Mouse (Mus musculus): Measurements from ENCODE around the gene Cd83. TPM values are rescaled to one million over a fixed set of nuclear protein-coding genes. Genes with fewer than 3 reads are reported as not detected.

Gene Cd83
- 10 to 100 TPM in 1 of 2 experiments, 1 to 10 TPM in 1; 9.7 to 12.7 TPM for total RNA-seq (2021)
- long read RNA-seq, experiment 1, transcript Cd83-201 (5 exons, 2,477 nt) = major isoform, 21 of 26 reads
- long read RNA-seq, experiment 1, partial matches to known transcripts = 0 of 26 reads
- long read RNA-seq, experiment 1, other reads (novel, unspliced or antisense) = 2 of 26 reads
- long read RNA-seq, experiment 2, transcript Cd83-201 (5 exons, 2,477 nt) = major isoform, 21 of 25 reads
- long read RNA-seq, experiment 2, partial matches to known transcripts = 0 of 25 reads
- long read RNA-seq, experiment 2, other reads (novel, unspliced or antisense) = 1 of 25 reads

DNA sequence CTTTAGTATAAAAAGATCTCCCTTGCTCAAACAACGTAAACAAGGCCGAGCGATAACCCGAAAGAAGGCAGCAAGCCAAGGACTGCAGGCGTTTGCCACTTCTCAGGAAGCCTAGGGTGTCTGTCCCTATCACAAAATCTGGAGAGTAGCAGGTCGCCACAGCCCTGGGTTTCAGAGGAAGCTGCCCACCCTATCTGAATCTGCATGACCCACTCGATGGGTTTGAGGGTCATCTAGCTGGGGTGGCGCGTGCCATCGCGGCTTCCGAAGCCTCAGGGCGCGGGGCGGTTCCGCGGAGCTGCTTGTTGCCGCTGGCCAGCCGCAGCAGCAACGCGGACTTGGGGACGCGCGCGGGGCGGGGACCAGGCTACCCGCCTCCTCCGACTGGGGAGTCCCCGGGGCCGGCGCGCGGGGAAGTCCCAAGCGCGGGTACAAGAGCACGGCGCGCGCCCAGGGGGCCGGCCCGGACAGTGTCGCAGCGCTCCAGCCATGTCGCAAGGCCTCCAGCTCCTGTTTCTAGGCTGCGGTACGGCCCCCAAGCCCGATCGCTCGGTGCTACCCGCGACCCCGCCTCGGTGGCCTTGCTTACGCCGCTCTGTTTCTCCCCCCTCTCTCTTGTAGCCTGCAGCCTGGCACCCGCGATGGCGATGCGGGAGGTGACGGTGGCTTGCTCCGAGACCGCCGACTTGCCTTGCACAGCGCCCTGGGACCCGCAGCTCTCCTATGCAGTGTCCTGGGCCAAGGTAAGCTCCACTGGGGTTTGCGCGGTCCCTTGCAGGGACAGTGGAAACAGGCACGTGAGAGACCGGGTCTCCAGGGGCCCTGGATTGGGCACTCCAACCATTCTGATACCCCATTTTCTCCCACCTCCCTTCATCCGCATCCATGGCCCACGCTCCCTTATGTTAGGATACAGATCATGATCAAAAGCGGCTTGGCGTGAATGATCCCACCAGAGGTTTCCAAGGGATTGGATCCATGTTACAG lies at the start of gene Cd83:
Gene Cd83, plus strand, starts transcription at position 51 of the 987 bp plus-strand sequence.
- peak; percentile 60 to 62 for DNase-seq (ENCODE audit: low spot score in 2 of 2)

DNA sequence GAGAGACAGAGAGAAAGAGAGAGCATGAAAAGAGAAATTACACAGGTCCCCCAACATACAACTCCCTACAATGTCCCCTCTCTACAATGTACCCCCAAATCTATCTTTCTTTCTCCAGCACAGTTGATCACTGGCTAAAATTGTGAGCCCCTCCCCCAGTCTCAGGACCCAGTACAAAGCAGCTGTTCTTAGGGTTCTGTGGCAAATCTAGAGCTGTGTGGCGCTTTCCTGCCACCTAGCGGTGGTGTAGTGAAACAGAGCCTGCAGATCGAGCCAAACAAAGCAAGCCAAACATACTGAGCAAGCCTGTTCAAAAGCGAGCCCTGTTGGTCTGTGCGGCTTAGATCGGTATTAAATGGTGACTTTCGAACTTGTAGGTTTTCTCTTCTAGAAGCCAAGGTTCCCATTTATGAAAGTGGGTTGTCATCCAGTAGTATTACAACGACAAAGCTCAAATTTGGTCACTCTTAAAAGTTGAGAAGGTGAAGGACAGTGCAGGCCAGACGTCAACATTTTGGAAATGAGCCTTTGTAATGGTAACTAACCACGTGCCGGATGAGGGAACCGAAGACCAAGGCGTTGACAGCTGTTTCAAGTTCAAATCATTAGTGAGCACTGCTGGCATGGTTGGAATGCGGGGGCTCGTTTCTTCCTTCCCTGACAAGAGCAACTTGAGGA lies 44.8 kb upstream of the Cd83 start:
- peak; percentile 86 to 91 for DNase-seq (ENCODE audit: low spot score in 2 of 2)

DNA sequence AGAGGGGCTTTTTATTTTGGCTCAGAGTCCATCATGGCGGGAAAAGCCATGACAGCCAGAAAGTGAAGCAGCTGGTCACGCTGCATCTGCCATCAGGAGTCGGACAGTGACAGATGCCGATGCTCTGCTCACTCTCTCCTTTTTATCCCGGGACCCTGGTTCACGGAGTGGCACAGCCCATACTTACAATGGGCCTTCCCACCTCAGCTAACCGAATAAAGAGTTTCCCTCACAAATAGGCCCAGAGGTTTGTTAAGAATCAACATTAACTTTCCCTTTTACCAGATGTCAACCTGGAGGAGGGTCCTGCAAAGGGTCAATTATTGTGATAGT lies 44.3 kb upstream of the Cd83 start:
- DNase-seq (ENCODE audit: low spot score in 2 of 2) = no peak

DNA sequence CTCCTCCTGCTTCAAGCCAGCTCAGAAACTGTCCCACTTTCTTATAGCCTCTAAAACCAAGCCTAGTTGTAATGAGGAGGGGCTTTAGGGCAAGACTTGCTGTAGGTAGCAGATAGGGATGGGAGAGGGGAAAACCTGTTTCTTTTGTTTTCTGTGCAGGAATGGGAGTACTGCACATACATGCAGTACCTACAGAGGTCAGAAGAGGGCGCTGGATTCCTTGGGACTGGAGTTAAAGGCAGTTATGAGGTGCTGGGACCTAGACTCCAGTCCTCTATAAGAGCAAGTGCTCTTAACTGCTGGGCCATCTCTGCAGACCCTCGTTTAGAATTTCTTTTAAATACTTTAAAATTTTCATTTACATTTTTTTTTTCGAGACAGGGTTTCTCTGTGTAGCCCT lies 41.9 kb upstream of the Cd83 start:
- DNase-seq (ENCODE audit: low spot score in 2 of 2) = no peak

DNA sequence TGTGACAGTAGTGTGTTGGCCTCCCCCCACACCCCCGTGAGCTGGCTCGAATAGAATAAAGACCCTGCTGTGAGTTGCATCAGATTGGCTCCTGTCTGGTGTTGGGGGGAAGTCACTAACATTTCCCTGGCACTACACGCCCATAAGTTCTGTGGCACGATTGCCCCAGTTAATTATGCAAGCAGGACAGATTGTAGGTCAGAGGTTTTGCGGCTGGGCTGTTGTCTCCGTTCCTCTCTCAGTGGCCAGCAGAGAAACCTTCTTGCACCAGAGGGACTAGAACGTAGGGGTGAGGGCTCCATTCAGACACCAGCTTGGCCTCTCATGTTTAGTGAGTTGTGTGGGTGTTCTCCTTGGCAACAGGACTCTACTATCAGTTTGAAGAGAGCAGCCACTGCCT lies 40.3 kb upstream of the Cd83 start:
- no peak for DNase-seq (ENCODE audit: low spot score in 2 of 2)

DNA sequence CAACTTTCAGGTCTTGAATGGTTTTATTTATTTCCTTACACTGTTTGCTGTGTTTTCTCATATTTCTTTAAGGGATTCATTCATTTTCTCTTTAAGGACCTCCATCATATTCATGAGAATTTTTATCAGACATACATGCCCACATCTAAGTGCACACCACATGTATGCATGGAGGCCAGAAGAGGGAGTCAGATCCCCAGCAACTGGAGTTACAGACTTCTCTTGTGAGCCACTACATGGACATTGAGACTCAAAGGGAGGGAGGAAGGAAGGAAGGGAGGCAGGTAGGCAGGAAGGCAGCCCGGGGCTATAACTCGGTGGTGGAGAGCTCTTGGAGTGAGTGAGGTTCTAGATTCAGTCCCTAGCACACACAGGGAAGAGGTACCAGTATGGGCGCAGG lies 34.3 kb upstream of the Cd83 start:
- no peak for DNase-seq (ENCODE audit: low spot score in 2 of 2)

DNA sequence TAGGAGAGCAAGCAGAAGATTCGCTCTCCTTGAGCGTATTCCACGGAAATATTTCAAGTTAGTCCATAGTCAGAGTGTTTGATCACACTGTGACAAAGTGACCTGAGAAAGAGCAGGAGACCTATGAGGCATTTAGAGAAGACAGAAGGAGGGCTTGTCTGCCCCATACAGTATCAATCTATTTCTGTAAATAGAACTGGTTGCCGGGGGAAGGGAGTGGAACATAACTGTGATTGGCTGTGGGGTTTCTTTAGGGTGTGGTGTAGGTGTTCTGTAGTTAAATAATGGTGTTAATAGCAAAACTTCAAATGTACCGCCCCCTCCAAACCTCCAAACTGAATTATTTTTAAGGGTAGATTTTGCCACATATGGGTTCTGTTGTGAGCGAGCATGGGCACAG lies 33.6 kb upstream of the Cd83 start:
- DNase-seq (ENCODE audit: low spot score in 2 of 2) = no peak

DNA sequence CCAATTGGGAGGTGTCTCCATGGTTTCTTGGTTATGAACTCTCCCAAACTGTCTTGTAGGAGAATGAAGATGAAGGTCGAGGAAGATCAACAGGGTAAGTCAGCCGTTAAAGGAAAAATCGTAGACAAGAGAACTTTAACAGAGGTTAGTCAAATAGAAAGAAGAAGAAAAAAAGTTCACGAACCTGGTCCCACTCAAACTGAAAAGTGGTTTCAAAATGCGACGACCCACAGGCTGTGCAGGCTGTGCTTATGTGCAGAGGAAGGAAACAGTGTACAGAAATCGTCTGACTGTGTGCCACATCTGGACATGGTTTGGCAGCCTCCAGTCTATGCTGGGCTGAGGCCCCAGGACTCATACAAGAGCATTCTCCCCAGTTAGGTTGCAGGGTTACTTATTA lies 32.2 kb upstream of the Cd83 start:
- no peak for DNase-seq (ENCODE audit: low spot score in 2 of 2)

DNA sequence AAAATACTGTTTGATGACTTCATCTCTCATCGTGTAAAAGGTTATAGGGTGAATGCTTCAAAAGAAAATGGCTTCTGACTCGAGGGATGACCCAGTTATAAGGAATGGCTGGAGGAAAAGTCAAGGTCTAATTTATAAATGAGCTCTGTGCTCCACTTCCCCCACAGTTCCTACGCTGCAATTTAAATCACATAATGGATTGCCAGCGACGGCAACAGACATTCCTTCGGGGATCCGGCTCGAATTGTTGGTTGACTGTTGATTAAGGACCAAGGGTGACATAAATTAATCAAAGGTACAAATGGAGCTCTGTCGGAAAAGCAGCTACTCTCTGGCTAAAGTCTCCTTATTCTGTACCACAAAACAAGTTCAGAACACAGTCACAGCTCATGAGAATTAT lies 30.9 kb upstream of the Cd83 start:
- DNase-seq (ENCODE audit: low spot score in 2 of 2) = no peak

DNA sequence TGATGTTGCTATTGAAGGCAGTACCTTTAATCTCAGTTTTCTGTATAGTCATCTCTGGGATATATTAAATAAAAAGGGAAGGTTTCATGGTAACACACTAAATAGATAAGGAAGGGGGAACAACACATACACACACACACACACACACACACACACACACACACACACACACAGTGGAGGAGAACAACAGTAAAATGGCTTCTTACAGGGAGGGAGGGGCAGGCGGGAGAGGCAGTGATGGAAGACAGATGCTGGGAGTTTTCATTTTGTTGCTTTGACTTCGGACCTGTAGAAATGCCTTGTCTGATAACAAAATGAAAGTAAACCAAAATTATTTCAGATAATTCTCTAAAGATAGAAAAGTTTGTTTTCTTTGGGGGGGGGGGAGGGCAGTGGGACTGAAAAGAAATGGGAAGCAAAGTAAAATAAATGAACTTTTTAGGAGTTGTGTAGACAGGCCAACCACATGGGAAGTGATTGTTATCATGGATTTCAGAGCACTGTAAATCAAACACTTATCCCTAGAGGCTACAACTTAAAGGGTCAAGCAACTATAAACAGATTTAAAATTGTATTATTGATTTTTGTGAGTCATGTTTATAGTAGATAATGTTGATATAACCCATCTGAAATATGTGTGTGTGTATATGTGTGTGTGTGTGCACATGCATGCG lies 30.0 kb upstream of the Cd83 start:
- no peak for DNase-seq (ENCODE audit: low spot score in 2 of 2)

DNA sequence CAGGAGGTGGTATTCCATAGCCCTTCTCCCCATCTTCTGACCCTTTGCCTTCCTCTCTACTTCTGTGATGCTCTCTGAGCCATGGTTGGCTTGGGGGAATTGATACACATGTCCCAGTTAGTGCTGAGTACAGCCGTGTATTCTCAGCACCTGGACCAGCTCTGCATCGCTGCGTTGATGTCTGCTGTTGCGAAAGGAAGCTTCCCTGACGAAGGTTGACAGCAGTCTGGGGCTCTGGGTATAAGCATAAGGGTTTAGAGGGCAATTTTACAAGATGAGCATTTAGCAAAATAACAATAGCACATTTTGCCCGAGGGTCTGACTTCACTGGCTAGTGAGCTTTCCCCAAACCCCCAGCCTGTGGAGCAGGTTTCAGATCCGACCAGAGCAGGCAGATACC lies 29.0 kb upstream of the Cd83 start:
- no peak for DNase-seq (ENCODE audit: low spot score in 2 of 2)

DNA sequence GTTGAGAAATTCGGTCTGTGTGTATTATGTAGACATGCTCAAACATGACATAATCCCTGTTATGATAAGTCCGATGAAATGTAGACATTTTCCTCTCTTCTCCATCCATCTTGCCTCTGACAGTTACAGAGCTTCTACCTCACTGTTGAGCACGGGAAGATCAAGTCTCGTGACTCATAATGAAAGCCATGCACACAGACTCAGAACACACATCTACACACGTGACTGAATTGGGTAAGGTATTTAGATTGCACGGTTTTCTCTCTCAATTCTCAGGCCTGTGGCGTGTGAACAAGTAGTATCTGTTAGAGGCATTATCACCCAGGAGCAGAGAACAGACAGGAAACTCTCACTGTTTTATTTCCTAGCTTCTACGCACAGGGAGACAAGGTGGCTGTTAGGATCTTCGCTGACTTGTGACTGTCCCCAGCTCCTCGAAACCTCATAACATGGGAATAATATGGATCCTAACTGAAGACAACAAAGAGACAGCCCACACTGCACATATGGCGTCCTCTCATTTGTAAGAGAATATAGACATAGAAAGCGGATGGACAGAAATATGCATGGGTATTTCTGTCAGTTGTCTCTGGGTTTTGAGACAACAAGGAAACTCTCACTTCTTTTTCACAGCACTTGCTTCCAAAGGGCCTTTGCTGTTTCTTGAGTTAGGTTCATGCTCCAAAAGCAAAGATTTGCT lies 23.3 kb upstream of the Cd83 start:
- peak in 1 of 2 experiments; percentile 29 for DNase-seq (ENCODE audit: low spot score in 2 of 2)

DNA sequence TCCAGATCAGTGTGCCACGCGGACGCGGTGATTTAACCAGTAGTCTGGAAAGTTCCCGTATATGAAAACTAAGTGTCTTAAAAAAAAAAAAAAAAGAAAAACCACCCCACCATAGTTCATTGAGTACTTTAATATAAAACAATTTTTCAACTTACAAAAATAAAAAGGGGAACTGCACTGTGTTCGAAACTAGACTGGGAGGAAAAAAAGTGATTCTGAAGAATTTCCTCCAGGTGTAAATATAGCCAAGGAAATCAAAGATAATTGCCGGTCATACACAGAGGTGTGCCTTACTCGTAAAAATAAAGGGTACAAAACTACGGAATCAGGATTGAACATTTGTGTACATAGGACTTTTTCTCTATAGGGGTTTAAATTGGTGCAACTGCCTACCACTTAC lies 21.7 kb upstream of the Cd83 start:
- DNase-seq (ENCODE audit: low spot score in 2 of 2) = no peak

DNA sequence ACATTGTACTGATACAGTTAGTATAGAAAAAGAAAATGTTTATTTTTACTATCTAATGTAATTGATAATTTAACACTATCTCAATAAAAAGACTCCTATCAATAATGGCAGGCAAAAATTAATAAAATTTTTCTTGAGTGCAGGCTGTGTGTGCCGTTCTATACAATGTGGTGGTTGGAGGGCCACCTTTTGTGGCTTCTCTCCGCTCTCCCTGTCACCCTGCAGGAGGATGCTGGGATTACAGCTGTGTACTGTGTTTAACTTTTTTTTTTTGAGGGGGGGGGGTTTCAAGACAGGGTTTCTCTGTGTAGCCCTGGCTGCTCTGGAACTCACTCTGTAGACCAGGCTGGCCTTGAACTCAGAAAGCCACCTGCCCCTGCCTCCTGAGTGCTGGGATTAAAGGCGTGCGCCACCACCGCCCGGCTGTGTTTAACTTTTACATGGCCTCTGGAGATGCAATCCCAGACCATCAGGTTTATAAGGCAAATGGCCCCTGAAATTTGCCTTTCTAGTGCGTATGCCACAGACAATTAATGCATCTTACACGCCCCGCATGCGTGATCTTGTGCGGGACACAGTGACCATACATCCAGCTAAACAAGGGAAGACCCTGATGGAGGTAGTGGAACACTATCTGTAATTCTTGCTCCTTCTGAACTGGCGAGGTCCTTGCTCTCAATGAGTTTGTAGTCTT lies 21.1 kb upstream of the Cd83 start:
- no peak for DNase-seq (ENCODE audit: low spot score in 2 of 2)

DNA sequence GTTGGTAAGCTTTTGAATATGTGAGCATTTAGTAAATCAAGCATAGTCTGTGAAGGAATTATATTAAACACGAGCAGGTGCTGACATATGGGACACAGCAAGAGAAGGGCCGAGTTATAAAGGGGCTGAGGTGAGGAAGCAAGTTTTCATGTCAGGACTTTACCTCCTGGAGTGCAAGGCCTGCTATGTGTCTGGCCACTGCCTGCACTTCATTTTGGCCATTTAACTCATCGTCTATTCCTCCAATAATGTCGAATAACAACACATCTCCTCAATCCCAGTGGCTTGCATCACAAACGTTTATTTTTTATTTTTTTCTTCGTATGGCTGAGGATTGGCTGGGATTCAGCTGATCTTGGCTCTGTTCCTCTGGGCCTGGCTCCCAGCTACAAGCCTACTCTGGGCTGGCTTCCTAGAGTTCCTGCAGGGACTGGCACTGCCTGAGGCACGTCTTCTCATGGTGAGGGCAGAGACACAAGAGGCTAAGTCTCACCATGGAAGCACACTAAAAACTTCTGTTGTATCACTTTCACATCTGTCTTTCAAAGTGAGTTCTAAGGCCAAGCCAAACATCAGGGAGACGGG lies 20.5 kb upstream of the Cd83 start:
- DNase-seq (ENCODE audit: low spot score in 2 of 2) = peak; percentile 31 to 53

DNA sequence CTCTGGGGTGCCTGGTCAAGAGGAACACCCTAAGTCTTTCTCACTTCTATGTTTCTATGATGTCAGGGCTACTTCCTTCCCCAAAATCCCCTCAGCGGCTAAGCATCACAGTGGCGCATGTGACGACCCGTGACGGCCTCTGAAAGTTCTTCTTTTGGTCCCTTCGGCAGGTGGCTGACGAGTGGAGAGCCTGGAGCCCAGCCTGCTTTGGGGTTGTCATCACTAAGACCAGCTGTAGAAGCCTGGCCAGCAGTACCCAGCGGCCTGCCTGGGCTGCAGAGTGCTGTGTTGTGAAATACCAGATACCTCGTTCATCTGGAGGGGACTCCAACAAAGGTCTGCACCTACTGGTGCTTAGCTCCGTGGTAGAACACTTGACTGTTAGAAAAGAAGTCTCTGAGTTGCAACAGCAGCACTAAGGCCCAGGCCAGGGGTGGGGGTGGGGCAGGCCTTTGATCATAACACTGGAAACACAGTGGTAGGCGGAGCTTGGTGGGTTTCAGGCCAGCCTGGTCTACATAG lies 19.2 kb upstream of the Cd83 start:
- DNase-seq (ENCODE audit: low spot score in 2 of 2) = no peak

DNA sequence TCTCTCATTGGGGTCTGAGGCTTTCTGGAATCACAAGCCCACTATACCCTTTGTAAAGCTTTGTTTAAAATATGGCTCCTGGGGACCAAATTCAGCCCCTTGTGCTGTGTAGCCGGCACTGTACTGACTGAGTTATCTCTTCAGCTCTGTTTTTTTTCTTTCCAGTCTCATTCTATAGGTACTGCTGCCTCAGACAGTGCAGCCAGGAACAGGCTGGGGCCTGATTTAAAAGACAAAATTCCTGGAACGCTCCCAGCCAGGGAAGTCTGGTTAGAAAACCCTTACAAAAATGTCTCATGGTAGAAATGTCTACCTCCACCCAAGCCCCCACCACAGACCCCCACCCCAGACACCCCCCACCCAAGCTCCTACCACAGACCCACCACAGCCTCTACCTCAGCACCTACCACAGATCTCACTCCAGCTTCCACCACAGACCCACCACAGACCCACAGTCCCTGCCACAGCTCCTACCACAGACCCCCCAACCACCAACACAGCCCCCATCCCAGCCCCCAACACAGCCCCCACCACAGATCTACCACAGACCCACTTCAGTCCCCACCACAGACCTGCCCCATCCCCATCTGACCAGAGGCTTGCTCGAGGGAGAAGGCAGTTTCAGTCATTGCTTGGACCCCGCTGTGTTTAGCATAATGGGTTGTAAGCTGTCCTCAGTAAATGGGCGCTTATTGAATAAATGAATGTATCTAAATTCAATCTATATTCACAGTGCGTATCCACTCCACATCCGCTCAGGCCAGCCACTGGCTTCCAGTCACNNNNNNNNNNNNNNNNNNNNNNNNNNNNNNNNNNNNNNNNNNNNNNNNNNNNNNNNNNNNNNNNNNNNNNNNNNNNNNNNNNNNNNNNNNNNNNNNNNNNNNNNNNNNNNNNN lies 17.5 kb upstream of the Cd83 start:
- DNase-seq (ENCODE audit: low spot score in 2 of 2) = no peak

DNA sequence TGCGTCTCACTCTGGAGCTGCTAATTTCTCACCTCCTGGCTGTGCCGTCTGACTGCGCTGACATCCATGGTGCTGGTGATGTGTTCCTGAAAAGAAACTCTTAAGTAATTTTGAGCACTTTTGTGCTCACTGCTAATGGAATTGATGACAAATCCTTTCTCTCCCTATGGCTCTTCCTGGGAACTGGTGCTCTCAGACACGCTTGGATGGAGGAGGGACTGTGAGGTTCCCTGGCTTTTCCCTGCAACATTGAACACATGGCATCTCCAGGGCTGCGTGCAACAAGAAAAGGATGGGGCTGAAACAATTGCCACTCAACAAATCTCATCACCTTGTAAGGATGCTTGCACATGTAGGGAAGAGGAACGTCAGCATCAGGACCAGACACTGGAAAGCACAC lies 11.6 kb upstream of the Cd83 start:
- DNase-seq (ENCODE audit: low spot score in 2 of 2) = no peak
